Mouse (Mus musculus) c-Kit-positive CD71-negative TER-119-negative erythroid progenitor cells, embryonic 14.5 days (primary cell): ENCODE data around the gene Man1b1.

Experiments used
- DNase-seq: peaks from one replicate; pipeline ENCODE4 v3.0.0-alpha.2; 2013; ENCODE audit warnings: low read depth

Gene Man1b1

DNA sequence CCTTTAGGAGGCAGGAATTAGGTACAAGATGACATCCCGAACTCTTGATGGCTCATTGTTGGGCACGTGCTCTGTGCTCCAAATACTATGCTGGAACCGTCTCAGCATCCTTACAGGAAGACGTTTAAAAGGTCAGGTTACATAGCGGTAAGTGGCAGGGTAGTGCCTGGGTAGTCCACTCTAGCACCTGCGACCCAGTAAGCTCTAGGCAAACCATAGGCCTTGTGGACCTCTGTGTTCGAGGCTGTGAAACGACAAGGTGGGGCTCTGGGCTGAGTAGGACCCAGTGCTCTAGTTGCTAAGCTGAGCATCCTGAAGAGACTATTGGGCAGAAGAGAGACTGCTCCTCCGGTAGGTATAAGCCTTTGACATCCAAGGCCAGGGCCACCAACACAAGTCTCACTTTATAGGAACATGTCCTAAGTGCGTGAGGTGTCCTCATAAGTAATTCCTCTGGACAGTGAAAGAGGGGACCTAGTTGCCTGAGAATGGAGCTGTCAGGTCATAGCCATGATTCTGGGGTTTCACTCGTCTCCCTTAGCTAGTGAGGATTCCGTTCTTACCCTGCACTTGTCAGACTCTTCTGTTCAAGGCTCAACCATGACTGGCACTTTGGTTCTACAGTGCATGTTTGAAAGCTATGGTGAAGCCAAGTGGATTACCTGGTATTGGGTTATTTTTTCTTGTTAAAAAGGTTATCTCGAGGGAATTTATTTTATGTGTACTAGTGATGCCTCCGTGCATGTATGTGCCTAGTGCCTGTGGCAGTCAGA, 26.4 kb upstream of the Man1b1 start:
- no peak for DNase-seq

DNA sequence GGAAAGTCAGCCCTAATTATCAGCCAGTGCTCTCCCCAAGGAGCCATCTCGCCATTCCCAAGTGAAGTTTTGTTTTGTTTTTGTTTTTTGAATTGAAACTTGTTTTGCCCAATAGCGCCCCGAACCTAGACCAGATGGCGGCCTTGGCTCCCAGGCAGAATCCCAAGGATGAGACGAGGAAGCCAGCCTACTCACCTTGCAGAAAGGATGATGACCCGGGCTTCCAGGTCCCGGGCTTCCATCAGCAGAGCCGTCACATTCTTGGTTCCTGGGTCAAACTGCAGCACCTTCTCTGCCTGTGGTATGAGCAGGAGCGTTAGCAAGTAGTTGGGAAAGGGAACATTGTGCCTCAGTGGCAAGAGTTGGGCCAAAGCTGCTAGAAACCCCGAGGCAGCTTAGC, 22.0 kb upstream of the Man1b1 start:
- no peak for DNase-seq

DNA sequence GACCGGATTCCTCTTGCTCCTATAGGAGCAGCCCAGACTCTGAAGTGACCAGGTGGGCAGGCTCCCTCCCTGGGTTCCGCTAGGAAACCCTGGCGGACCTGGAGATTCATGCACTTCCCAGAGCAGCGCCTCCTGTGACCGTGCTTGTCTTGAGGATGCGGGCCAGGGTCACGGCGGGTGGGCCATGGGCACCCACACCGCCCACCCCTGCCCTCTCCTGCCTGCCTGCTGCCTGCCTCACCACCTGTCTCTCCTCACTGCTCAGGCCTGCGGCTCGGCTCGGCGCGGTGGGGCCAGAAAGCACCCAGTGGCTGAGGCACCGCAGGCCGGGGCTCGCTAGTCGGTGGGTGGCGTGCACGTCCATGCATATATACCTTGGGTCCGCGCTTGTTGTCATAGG, 21.2 kb upstream of the Man1b1 start:
- DNase-seq: no peak

DNA sequence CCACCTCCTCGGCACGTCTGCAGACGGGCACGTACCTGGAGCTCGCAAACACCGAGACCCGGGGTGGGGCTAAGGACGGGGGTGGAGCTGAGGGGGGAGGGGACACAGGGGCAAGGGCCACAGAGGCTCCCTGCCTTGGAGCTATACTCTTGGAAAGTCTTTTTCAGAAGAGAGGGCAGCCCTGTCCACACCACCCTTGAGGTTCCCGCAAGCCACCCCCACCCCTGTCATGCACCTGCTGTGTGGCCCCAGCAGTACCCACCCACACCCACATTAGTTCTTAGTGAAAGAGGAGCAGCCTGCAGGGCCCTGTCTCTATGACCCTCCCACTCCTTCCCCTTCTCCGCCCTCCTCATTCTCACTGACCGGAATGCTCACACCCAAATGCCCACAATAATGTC, 20.6 kb upstream of the Man1b1 start:
- DNase-seq: no peak

DNA sequence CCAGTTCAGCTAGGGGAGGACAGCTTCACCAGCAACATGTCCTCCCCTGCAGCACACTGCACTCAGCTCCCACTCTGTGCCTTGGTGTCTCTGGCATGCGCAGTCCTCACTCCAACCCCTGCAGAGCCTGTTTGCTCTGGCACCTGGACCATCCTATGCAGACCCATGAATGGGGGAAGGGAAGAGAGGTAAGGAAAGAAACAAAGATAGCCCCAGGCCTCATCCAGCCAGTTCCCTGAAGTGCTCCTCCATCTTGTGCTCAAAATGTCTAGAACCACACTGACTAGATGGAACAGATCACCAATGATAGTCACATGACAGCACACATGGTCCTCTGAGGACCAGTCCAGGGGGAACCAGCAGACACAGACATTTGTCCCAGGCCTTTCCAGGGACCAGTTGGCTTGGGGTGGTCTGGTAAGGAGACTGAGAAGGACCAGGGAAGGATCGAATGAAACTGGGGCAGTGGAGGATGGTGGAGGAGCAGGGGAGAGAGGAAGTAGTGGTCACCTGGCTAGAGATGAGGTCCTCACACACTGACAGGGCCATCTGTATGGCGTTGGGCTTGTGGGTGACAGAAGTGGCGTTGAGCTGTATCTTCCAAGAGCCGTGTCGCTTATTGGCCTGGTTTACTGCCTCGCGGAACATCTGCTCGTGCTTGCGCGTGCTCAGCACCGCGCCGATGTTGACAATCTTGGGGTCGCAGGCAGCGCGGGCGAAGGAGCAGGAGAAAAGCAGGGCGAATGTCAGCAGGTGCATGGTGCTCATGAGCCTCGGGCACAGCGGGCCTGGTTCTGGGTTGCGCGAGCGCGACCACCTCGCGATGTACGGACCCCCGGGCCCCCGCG, 13.8 kb upstream of the Man1b1 start:
- DNase-seq: no peak

DNA sequence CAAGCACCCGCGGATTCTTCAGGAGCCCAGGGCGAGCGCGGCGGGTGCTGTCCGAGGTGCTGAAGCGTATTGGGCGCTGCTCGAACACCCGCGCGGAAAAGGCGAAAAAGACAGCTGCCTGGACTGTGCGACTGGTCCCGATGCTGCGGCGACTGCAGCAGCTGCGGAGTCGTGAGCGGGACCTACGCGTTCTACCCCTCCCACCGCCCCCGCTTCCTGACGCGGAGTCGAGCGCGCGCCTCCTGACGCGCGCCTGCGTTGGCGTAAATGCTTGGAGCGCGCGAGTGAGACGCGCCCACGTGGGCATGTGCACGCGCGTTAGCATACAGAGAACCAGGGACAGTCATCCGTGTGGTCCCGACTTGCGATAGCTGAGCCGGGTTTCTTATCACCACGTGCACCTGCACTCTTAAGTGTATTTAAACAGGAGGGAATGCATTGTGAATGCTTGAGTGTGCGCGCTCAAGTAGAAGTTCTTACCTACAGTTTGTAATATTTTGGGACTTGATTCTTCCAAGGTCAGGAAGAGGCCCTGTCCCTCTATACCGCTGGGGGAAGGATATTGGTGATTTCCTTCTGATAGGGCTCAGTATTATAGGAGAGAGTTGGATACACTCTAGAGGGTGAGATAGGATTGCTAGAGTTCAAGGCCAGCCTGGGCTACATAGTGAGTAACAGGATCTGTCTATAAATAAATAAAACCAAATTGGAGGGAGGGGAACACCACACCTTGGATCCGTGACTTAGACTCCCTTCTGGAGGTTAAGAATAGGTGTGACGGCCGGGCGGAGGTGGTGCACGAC, 13.0 kb upstream of the Man1b1 start, which contains the start of gene Grin1:
Gene Grin1 (minus strand): TSS at position 217 of the 803 bp plus-strand sequence.
- peak; percentile 71 for DNase-seq

GRCm38 (mm10) chr2:25320084-25320483, 12.1 kb upstream of the Man1b1 start:
- DNase-seq: no peak

GRCm38 (mm10) chr2:25326036-25326435, 6.1 kb upstream of the Man1b1 start:
- DNase-seq: no peak

GRCm38 (mm10) chr2:25328440-25328839, 3.7 kb upstream of the Man1b1 start:
- peak; percentile 63 for DNase-seq

- DNase-seq: no peak
Observed at GRCm38 (mm10) chr2:25331470-25331869, 668 bp upstream of the Man1b1 start.

GRCm38 (mm10) chr2:25333569-25333968, 1.4 kb downstream of the Man1b1 start:
- no peak for DNase-seq

GRCm38 (mm10) chr2:25338303-25338702, 6.2 kb downstream of the Man1b1 start:
- no peak for DNase-seq

GRCm38 (mm10) chr2:25348162-25348561, 16.0 kb downstream of the Man1b1 start:
- DNase-seq: no peak

- no peak for DNase-seq
Observed at GRCm38 (mm10) chr2:25349499-25349898, 17.4 kb downstream of the Man1b1 start.

- DNase-seq: no peak
Observed at GRCm38 (mm10) chr2:25350701-25351100, 18.6 kb downstream of the Man1b1 start.

DNA sequence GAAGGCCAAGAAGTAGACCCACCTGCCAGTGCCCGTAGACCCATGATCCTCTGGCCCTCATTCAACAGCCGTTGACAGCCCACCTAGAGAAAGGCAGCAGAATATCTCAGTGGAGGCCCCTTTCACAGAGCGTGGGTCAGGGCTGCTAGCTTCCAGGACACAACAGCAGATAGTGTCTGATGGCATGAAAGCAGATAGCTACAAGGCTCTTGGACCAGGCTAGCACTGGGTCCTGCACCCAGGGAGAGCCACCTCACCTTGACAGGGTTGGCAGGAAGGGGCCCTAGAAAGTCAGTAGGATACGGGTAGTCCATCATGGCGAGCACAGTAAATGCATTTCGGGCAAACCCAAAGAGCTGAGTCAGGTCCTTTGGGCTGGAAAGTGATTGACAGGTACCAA, 22.1 kb downstream of the Man1b1 start:
- DNase-seq: no peak

DNA sequence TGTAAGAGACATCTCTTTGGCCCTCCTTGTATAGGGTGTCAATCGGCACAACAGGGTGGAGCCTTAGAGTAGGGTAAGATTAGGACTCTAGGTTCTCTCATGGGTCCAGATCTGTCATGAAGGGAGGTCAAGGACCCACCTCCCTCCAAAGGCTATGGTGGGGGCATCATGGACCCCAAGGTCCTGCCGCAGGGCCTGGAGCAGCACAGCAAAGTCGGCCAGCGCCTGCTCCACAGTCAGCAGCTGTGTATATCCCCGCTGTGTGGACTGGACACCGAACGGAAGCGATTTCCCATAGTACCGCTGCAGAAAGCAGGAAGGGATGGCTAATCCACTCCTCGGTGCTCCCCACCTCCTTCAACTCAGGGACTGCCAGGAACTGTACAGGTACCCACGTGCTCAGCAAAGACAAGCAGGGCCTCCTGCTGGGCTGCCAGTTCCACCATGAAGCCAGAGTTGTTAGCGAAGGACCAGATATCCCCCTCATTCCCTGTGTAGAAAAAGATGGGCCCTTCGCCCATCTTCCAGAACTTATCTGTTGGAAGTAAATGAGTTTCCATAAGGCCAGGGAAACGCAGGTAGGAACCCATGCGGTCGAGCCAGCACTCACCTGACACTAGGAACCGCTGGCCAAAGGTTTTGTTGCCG, 23.4 kb downstream of the Man1b1 start:
- DNase-seq: no peak

DNA sequence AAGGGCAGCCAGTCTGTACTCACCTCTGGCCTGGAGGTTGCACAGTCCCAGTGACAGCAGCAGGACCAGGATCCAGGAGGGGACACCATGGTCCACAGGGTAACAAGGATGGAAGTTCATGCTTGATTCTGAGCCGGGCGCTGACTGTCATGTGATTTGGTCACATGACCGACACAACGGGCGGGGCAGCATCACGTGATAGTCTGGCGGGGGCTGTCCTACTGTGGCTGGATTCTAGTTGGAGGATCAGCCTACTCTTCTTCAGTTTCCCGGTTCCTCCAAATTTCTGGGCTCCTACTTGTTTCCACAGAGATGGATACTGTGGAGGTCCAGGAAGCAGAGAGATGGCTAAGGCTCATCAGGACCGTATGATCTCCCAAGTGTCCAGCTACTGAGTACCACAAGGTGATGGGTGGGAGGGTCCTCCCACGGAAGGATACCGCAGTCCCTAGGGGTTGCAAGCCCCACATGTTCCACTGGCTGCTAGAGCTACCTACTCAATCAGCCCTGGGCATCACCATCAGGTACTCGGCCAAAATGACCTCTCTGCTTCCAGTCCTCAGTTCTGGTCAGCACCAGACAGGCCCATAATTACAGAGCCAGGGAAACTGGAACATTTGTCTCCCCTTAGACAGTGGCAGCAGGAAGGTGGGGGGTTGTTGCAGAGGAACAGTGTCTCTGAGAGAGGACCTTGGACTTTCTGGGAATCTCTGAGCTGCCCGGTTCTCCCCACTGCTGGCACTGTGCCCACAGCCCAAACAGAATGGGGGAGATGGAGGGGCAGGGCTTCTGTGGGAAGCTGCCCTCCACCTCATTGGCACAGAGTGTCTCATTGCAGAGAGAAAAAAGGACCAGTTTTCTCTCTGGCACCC, 24.3 kb downstream of the Man1b1 start, which contains the start of gene Dpp7:
Gene Dpp7 (minus strand): TSS at position 152 of the 872 bp plus-strand sequence.
- peak; percentile 73 for DNase-seq

DNA sequence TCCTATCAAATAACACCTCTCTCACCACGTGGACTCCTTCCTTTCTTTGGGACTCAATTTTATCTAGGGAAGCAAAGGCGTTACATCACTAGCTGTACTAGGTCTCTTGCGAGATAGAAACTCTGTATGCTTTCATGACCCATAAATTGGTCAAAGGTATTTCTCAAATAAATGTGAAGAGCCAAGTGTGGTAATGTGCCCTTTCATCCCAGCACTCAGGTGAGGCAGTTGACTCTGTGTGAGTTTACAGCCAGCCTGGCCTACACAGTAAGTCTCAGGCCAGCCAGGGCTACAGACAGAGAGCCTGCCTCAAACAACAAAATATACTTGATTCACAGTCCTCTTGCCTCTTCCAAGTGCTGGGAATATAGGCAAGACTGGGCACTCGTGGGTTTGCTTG, 27.7 kb downstream of the Man1b1 start:
- no peak for DNase-seq

- no peak for DNase-seq
Observed at GRCm38 (mm10) chr2:25363478-25364178, 31.5 kb downstream of the Man1b1 start.
